Mouse (Mus musculus) limb, embryonic 14.5 days (tissue): ENCODE measurements at regions not wholly inside any gene's neighbourhood (a gene's known extent, or its start where the extent isn't known, plus 50 kb on each side); places are given as distances from the start of the nearest gene placed in this dataset.

Experiments
- ATAC-seq: fragments of 200-750 bp; cut with Nextera tagmentation; 2 replicates; pipeline ENCODE4 v1.8.0; 2017; ENCODE audit warnings: low read depth, moderate number of reproducible peaks, moderate TSS enrichment; ENCODE audit not compliant: low FRiP score
- DNase-seq: peaks from one replicate; pipeline ENCODE4 v3.0.0-alpha.2; 2015; ENCODE audit warnings: low spot score
- H3K27ac ChIP-seq: fragments of 300-500 bp; sonication (generic); replicated peaks from 2 replicates; pipeline ENCODE4 v1.5.1; 2014; ENCODE audit warnings: low read depth, mild to moderate bottlenecking, low read length, moderate library complexity, mixed read lengths
- H3K27me3 ChIP-seq: fragments of 300-500 bp; sonication (generic); 2 replicates; pipeline ENCODE4 v1.6.1; 2014; ENCODE audit warnings: low read length, mixed read lengths; ENCODE audit not compliant: control insufficient read depth, insufficient read depth
- H3K36me3 ChIP-seq: fragments of 300-500 bp; sonication (generic); 2 replicates; pipeline ENCODE4 v1.6.1; 2014; ENCODE audit warnings: mild to moderate bottlenecking, low read length, moderate library complexity, mixed read lengths; ENCODE audit not compliant: control insufficient read depth, insufficient read depth
- H3K4me1 ChIP-seq: fragments of 300-500 bp; sonication (generic); 2 replicates; pipeline ENCODE4 v1.6.1; 2014; ENCODE audit warnings: antibody characterized with exemption, low read length, mixed read lengths; ENCODE audit not compliant: control insufficient read depth, insufficient read depth
- H3K4me2 ChIP-seq: fragments of 300-500 bp; sonication (generic); replicated peaks from 2 replicates; pipeline ENCODE4 v1.6.1; 2014; ENCODE audit warnings: low read depth, mild to moderate bottlenecking, low read length, moderate library complexity; ENCODE audit not compliant: severe bottlenecking
- H3K4me3 ChIP-seq: fragments of 300-500 bp; sonication (generic); replicated peaks from 2 replicates; pipeline ENCODE4 v1.5.1; 2014; ENCODE audit warnings: low read length
- H3K9ac ChIP-seq: fragments of 300-500 bp; sonication (generic); 2 replicates; pipeline ENCODE4 v1.6.1; 2014; ENCODE audit warnings: mild to moderate bottlenecking, low read depth, low read length, moderate library complexity; ENCODE audit not compliant: severe bottlenecking
- H3K9me3 ChIP-seq: fragments of 300-500 bp; sonication (generic); 2 replicates; pipeline ENCODE4 v1.6.1; 2016; ENCODE audit warnings: low read length; ENCODE audit not compliant: control insufficient read depth
- POLR2A ChIP-seq: fragments of 200-500 bp; IDR thresholded peaks from 2 replicates; pipeline ENCODE4 v1.8.0; 2012; ENCODE audit warnings: inconsistent platforms, mild to moderate bottlenecking, moderate library complexity, borderline replicate concordance; ENCODE audit not compliant: insufficient read depth, insufficient read length; ENCODE audit errors: extremely low read depth
- WGBS: fragments of 180-500 bp; shearing (Covaris S2); extraction: QIAGEN DNeasy Blood & Tissue Kit; methylation state at CpG from one replicate; pipeline ENCODE4 v1.1.7; 2014; 5-methylcytosine and 5-hydroxymethylcytosine counted together

DNA sequence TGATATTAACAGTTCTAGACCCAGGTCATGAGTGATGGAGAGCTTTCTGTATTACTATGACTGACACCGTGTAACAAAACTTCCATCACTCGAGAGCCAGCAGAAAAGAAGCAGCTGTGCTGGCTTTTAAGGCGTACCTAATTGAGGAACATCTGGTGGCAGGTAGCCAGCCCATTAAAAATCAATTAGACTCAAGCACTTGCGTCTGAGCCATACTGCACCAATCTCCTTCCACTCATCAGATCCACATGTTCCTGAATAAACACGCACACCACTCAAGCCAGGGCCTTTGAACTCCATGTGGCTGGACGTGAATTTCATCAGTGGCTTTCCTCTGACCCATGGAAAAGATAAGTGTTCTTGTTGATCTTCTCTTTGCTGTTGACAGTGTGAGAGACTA is 432.2 kb downstream of the Mdfic start:
- no peak overlapping the region for H3K27ac ChIP-seq
- WGBS, result 25% methylated on average over 6 of the region's 6 CpGs
- no peak overlapping the region for H3K9ac ChIP-seq
- H3K36me3 ChIP-seq, result no peaks in the 10 kb centered on the region
- H3K27me3 ChIP-seq, result no peaks in the 10 kb centered on the region
- H3K4me2 ChIP-seq, result no peak overlapping the region
- H3K4me1 ChIP-seq, result no peaks in the 10 kb centered on the region
- no peak for ATAC-seq
- DNase-seq, result peak; percentile 18
- no peak for TF ChIP-seq POLR2A
- H3K4me3 ChIP-seq, result no peak overlapping the region
- H3K9me3 ChIP-seq, result no peaks in the 10 kb centered on the region

DNA sequence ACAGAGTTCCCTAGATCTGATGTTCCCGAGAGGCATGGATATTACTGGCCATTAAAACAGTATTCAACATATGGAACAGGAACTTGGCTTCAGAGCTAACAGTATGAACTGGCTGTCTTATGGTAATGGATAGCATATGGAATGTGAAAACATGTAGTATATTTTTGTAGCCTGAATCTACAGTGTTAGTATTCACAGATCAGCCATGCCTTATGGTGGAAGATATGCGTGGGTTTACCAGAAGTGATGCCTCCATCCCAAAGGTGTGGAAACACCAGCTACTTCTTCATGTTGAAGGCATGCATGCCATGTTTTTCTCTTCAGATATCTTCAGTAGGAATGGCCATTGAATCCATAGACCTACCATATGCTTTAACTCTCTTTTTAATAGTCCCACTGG is 444.6 kb downstream of the Mdfic start:
- no peak overlapping the region for H3K9ac ChIP-seq

DNA sequence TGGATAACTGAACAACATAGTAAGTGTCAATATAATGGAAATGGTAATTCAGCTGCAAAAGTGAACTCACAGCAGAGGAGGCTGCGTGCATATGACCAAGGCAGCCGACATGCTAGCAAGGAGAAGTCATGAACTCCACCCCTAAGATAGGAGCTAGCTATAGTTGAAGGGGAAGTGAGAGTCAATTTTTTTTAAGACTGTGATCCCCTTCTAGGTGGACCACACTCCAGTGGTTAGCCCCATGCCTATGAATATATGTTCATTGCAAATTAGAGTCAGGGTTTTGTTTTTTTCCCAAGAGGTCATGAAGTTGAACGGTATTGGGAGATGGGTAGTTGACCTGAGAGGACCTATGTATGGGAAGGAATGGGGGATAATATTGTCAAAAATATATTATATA is 451.4 kb downstream of the Mdfic start:
- Histone ChIP-seq H3K9ac (no peak overlapping the region), H3K4me3 (no peak overlapping the region), H3K9me3 (no peaks in the 10 kb centered on the region), H3K36me3 (no peaks in the 10 kb centered on the region), H3K4me1 (no peaks in the 10 kb centered on the region), H3K27ac (no peak overlapping the region), H3K4me2 (no peak overlapping the region), H3K27me3 (no peaks in the 10 kb centered on the region)
- TF ChIP-seq POLR2A, result no peak
- WGBS, result 91% methylated on average over 3 of the region's 3 CpGs
- ATAC-seq (no peak), DNase-seq (no peak)

More for the DNA sequence above, 444.6 kb downstream of the Mdfic start:
- ATAC-seq (peak; percentile 47; the same call in 1 of the 2 replicates), DNase-seq (no peak)
- no peaks in the 10 kb centered on the region for H3K36me3 ChIP-seq
- H3K9me3 ChIP-seq, result no peaks in the 10 kb centered on the region
- no peak overlapping the region for H3K27ac ChIP-seq
- H3K27me3 ChIP-seq, result no peaks in the 10 kb centered on the region
- H3K4me1 ChIP-seq, result no peaks in the 10 kb centered on the region
- TF ChIP-seq POLR2A, result no peak
- WGBS, result 79% methylated on average over 2 of the region's 2 CpGs
- H3K4me2 ChIP-seq, result no peak overlapping the region
- no peak overlapping the region for H3K4me3 ChIP-seq

DNA sequence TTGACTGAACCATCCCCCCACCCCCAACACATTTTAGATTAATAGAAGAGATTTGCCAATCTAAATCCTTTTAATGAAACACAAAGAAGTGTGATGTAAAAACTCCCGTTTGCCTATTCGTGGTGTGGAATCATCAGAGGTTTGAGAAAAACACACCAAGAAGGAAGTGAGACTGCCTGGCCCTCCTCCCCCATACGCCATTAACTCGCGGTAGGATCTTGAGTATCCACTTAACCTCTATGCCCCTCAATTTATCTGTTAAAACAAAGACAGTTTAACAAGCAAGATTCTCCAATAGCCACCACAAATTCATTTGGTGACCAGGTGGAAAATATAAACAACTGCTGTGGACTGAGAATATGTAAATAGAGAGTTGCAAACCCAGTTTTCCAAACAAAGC is 456.9 kb downstream of the Mdfic start:
- Histone ChIP-seq H3K27me3 (no peaks in the 10 kb centered on the region), H3K9ac (no peak overlapping the region), H3K9me3 (no peaks in the 10 kb centered on the region), H3K4me3 (no peak overlapping the region), H3K4me2 (no peak overlapping the region), H3K4me1 (no peaks in the 10 kb centered on the region), H3K36me3 (no peaks in the 10 kb centered on the region), H3K27ac (no peak overlapping the region)
- no peak for ATAC-seq
- TF ChIP-seq POLR2A, result no peak
- DNase-seq, result no peak
- WGBS, result 32% methylated on average over 5 of the region's 5 CpGs

DNA sequence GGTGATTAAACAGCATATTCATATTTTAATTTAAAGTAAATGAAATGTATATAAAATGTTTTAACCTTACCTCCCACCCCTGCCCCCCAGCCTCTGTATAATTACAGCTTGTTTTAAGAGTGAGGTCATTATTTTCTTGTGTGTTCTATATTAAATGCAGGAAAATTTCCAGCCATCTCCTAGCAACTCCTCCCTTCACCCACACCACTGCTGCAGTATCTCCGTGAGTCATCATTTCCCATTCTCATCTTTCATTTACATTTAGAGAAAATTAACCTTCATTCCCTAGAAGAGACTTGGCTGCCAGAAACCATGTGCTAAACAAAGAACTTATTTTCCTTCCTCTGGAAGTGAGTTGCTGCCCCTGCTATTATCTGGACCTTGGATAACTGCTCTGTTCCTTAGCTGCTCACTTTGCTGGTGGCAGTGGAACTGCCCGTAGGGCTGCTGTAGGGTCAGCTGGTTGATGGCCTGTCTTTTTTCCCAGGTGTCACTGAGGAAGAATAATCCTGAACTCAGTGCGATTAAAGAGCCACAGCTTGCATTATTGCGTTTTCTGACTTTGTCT is 467.6 kb downstream of the Mdfic start:
- no peak overlapping the region for H3K4me3 ChIP-seq
- no peaks in the 10 kb centered on the region for H3K36me3 ChIP-seq
- WGBS, result 25% methylated on average over 4 of the region's 4 CpGs
- H3K27me3 ChIP-seq, result no peaks in the 10 kb centered on the region
- H3K9me3 ChIP-seq, result no peaks in the 10 kb centered on the region
- H3K4me2 ChIP-seq, result no peak overlapping the region
- no peak overlapping the region for H3K9ac ChIP-seq
- ATAC-seq (no peak; the same call in 1 of the 2 replicates), DNase-seq (peak; percentile 64)
- 0 out of 2 replicates have a peak overlapping the region, but pooled peaks have one; percentile 33 for H3K27ac ChIP-seq
- peaks cover 5% of the 10 kb centered on the region for H3K4me1 ChIP-seq
- TF ChIP-seq POLR2A, result no peak

DNA sequence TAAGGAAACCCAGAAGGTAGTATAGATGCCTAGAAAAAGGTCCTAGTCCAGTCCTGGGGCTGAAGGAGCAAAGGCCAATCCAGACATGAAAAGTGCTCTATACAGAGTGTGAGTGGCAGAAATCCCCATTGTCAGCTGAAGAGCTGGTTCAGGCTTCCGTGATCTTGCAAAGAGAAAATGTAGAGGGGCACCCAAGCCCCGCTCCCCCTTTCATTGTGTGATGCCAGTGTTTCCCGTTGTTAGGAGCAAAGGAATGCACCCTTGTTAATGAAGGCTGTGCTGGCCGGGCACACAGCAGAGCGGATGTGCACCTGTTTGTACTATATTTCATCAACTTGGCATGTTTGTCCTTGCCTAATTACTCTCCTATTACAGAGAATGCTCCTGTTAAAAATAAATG is 492.5 kb downstream of the Mdfic start:
- H3K4me1 ChIP-seq, result no peaks in the 10 kb centered on the region
- no peak for TF ChIP-seq POLR2A
- no peaks in the 10 kb centered on the region for H3K9me3 ChIP-seq
- H3K4me3 ChIP-seq, result no peak overlapping the region
- DNase-seq (no peak), ATAC-seq (no peak)
- 48% methylated on average over 5 of the region's 5 CpGs for WGBS
- H3K4me2 ChIP-seq, result no peak overlapping the region
- H3K9ac ChIP-seq, result no peak overlapping the region
- H3K27me3 ChIP-seq, result no peaks in the 10 kb centered on the region
- H3K27ac ChIP-seq, result no peak overlapping the region
- H3K36me3 ChIP-seq, result no peaks in the 10 kb centered on the region
